Mouse (Mus musculus) kidney, adult 2 months (tissue): ENCODE measurements around the gene Cntnap2. TPM values are rescaled to one million over a fixed set of nuclear protein-coding genes. Genes with fewer than 3 reads are reported as not detected.

Source experiments
- DNase-seq: peaks from one replicate; pipeline ENCODE4 v3.0.0; 2021
- H3K27ac ChIP-seq: fragments of 200-500 bp; 2 replicates; pipeline ENCODE4 v1.5.1; 2012; ENCODE audit warnings: low read depth, low read length, control low read depth, inconsistent platforms; ENCODE audit not compliant: insufficient read depth
- H3K27me3 ChIP-seq: fragments of 200-500 bp; replicated peaks from 2 replicates; pipeline ENCODE4 v1.6.1; 2012; ENCODE audit warnings: mild to moderate bottlenecking, moderate library complexity, low read length, inconsistent platforms; ENCODE audit not compliant: control insufficient read depth, insufficient read depth
- H3K36me3 ChIP-seq: fragments of 200-500 bp; 2 replicates; pipeline ENCODE4 v1.6.1; 2012; ENCODE audit warnings: mild to moderate bottlenecking, moderate library complexity, low read length, inconsistent platforms; ENCODE audit not compliant: control insufficient read depth, insufficient read depth
- H3K4me1 ChIP-seq: fragments of 200-500 bp; 2 replicates; pipeline ENCODE4 v1.6.1; 2011; ENCODE audit warnings: low read length; ENCODE audit not compliant: control insufficient read depth, insufficient read depth
- H3K4me3 ChIP-seq: fragments of 200-500 bp; 2 replicates; pipeline ENCODE4 v1.5.1; 2011; ENCODE audit warnings: mild to moderate bottlenecking, low read depth, low read length, control low read depth; ENCODE audit not compliant: insufficient read depth
- CTCF ChIP-seq: fragments of 200-500 bp; conservative IDR thresholded peaks from 2 replicates; pipeline ENCODE4 v1.5.1; 2011; ENCODE audit warnings: low read depth, mild to moderate bottlenecking, control low read depth, low read length, moderate library complexity, mixed read lengths; ENCODE audit not compliant: insufficient read depth, insufficient read length
- POLR2A ChIP-seq: fragments of 200-500 bp; IDR thresholded peaks from one replicate; pipeline ENCODE4 v1.6.1; 2011; ENCODE audit warnings: low read depth, low read length, control low read depth
- WGBS: fragments of 180-500 bp; shearing (Covaris S2); methylation state at CpG from one replicate; pipeline ENCODE4 v1.1.7; 2018; 5-methylcytosine and 5-hydroxymethylcytosine counted together
- polyA plus RNA-seq: library from polyadenylated mRNA; depleted of rRNA; stranded (reverse); fragments of >200 nt; gene quantifications from 2 replicates; pipeline ENCODE4 v1.2.3, GENCODE M21; 2012

Cntnap2 gene
- polyA plus RNA-seq, 1 experiment, result 0.31 TPM

- no peak for TF ChIP-seq CTCF
- TF ChIP-seq POLR2A, result no peak
- WGBS, result 89% methylated on average over 4 of the region's 4 CpGs
- no peak overlapping the region for H3K4me3 ChIP-seq
Observed at GRCm38 (mm10) chr6:47256227-47256887, 2197.2 kb downstream of the Cntnap2 start.

GRCm38 (mm10) chr6:47256918-47257506 lies 2197.9 kb downstream of the Cntnap2 start:
- no peak for DNase-seq
- no peaks in the 10 kb centered on the region for H3K36me3 ChIP-seq
- 17% methylated on average over 3 of the region's 3 CpGs for WGBS
- H3K4me3 ChIP-seq, result no peak overlapping the region
- no peak overlapping the region for H3K27ac ChIP-seq
- TF ChIP-seq CTCF (no peak), POLR2A (no peak)
- H3K4me1 ChIP-seq, result no peaks in the 10 kb centered on the region
- no peaks in the 10 kb centered on the region for H3K27me3 ChIP-seq

More at GRCm38 (mm10) chr6:47256227-47256887, 2197.2 kb downstream of the Cntnap2 start:
- Histone ChIP-seq H3K27ac (no peak overlapping the region), H3K36me3 (no peaks in the 10 kb centered on the region), H3K4me1 (no peaks in the 10 kb centered on the region), H3K27me3 (no peaks in the 10 kb centered on the region)
- DNase-seq, result no peak

DNA sequence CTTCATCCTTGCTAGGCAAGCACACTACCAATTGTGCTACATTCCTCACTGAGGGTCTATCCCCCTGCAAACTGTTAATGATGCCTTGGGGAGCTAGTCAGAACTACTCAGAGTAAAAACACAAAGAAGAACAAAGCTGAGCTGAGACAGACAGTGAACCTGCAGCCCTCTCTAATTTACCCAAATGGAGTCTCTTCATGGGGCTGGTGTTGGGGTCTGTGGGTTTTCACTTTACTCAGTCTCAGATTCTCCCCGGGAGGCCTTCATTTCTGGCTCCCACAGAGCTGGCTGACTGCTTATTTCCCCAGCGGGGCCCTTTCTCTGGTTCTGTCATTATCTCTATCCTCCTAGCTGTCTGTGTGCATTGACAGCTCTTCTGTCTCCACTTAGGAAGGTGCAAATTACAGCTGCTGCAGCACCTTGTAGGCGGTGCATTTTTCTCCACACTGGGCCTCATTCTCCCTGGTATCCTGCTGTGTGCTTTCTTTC lies 2200.5 kb downstream of the Cntnap2 start:
- no peak overlapping the region for H3K4me3 ChIP-seq
- WGBS, result 66% methylated on average over 3 of the region's 3 CpGs
- H3K27ac ChIP-seq, result no peak overlapping the region
- DNase-seq, result no peak
- no peaks in the 10 kb centered on the region for H3K27me3 ChIP-seq
- no peaks in the 10 kb centered on the region for H3K36me3 ChIP-seq
- H3K4me1 ChIP-seq, result no peaks in the 10 kb centered on the region
- no peak for TF ChIP-seq CTCF
- TF ChIP-seq POLR2A, result no peak

DNA sequence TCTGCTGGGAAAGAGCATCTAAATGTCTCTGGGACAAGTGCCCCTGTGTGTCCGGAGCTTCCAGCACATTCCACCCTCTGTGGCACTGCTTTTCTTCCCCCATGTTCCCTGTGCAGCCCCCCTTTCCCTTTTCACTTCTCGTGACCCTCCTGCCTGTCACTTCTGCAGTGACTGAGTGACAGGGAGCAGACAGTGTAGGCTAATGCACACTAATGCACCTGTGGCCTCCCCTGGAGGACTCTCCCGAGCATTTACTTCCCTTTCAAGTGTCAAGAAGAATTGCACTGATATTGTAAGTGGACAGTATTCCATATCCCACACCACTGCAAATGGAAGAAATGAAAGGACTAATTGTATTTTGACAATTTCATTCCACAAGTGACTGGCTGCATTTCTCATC lies 2208.1 kb downstream of the Cntnap2 start:
- H3K4me1 ChIP-seq, result no peaks in the 10 kb centered on the region
- no peaks in the 10 kb centered on the region for H3K27me3 ChIP-seq
- H3K4me3 ChIP-seq, result no peak overlapping the region
- 64% methylated on average over 3 of the region's 3 CpGs for WGBS
- no peak overlapping the region for H3K27ac ChIP-seq
- no peak for TF ChIP-seq POLR2A
- no peak for TF ChIP-seq CTCF
- H3K36me3 ChIP-seq, result no peaks in the 10 kb centered on the region
- DNase-seq, result no peak

DNA sequence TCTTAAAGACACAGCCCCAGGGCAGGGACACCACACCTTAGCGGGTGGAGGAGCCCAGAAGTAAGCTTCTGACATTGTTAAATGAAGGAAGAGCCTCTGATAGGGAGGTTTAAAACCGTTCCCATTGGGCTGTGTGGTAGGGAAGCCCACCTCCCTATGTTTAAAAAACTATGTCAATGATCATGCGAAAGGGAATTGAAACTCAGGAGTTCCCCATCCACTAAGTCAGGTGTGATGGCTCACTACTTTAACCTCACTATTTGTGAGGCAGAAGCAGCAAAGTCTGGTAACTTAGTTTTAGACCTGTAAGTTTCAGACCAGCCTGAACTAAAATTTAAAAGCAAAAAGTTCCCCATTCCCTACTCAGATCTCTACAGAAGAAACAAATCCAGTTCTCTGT lies 2210.3 kb downstream of the Cntnap2 start:
- H3K4me1 ChIP-seq, result no peaks in the 10 kb centered on the region
- 86% methylated on average over 3 of the region's 3 CpGs for WGBS
- no peak for DNase-seq

GRCm38 (mm10) chr6:47271576-47271975 lies 2212.4 kb downstream of the Cntnap2 start:
- no peaks in the 10 kb centered on the region for H3K36me3 ChIP-seq
- no peak for DNase-seq
- 92% methylated on average over 3 of the region's 3 CpGs for WGBS

More for the DNA sequence above, 2210.3 kb downstream of the Cntnap2 start:
- Histone ChIP-seq H3K27ac (no peak overlapping the region), H3K36me3 (no peaks in the 10 kb centered on the region), H3K4me3 (no peak overlapping the region), H3K27me3 (no peaks in the 10 kb centered on the region)
- TF ChIP-seq CTCF, result no peak
- no peak for TF ChIP-seq POLR2A

More at GRCm38 (mm10) chr6:47271576-47271975, 2212.4 kb downstream of the Cntnap2 start:
- H3K4me3 ChIP-seq, result no peak overlapping the region
- no peaks in the 10 kb centered on the region for H3K4me1 ChIP-seq
- no peak overlapping the region for H3K27ac ChIP-seq
- H3K27me3 ChIP-seq, result no peaks in the 10 kb centered on the region
- TF ChIP-seq POLR2A, result no peak
- TF ChIP-seq CTCF, result no peak
